In genomic region chr9:44487441-44487840, GRCm38 (mm10) we compare ENCODE assay signal across 9 mouse cellular contexts. TPM values are rescaled to one million over a fixed set of nuclear protein-coding genes. Genes with fewer than 3 reads are reported as not detected.
DNase-seq lines count a peak whose midpoint lies in the region; ATAC-seq lines count a peak whose summit lies in the region.
"Had no signal": no experiment of that assay in that cellular context is flagged by ENCODE, and none has a peak within 500 bp of the region (broad histone marks: within the 10 kb centered on the region; RNA-seq: fewer than 3 reads in every experiment).

No protein-coding gene starts in this region.

- ATAC-seq in forebrain, embryonic 15.5 days (replicated peaks), result no peak
- ATAC-seq in hindbrain, embryonic 11.5 days (ENCODE audit: low FRiP score), result no peak
- no peak for ATAC-seq in limb, embryonic 13.5 days (ENCODE audit: low FRiP score, low read depth)
- no peak for ATAC-seq in midbrain, embryonic 13.5 days

- WGBS in forebrain, embryonic 15.5 days, result 7% methylated on average over 7 of the region's 7 CpGs
- 8% methylated on average over 7 of the region's 7 CpGs for WGBS in hindbrain, embryonic 11.5 days
- 3% methylated on average over 7 of the region's 7 CpGs for WGBS in limb, embryonic 13.5 days
- WGBS in midbrain, embryonic 13.5 days, result 6% methylated on average over 7 of the region's 7 CpGs

- H3K4me3 ChIP-seq in forebrain, embryonic 15.5 days, result peak overlapping the region; percentile 97
- no peak overlapping the region for H3K4me3 ChIP-seq in hindbrain, embryonic 11.5 days (ENCODE audit: low read depth, low read length)
- H3K4me3 ChIP-seq in limb, embryonic 13.5 days, result peak overlapping the region; percentile 98
- peak overlapping the region; percentile 98 for H3K4me3 ChIP-seq in midbrain, embryonic 13.5 days (replicated peaks)

- peak overlapping the region; percentile 83 for H3K27ac ChIP-seq in forebrain, embryonic 15.5 days (replicated peaks)
- peak overlapping the region; percentile 36; the same call in 1 of the 2 replicates for H3K27ac ChIP-seq in hindbrain, embryonic 11.5 days (ENCODE audit: low read depth, low read length)
- peak overlapping the region; percentile 86 for H3K27ac ChIP-seq in limb, embryonic 13.5 days
- peak overlapping the region; percentile 72 for H3K27ac ChIP-seq in midbrain, embryonic 13.5 days
- H3K27ac ChIP-seq: macrophage had no signal

- H3K9me3 ChIP-seq in forebrain, embryonic 15.5 days, result no peaks in the 10 kb centered on the region
- no peaks in the 10 kb centered on the region for H3K9me3 ChIP-seq in hindbrain, embryonic 11.5 days (ENCODE audit: control insufficient read depth, low read length)
- H3K9me3 ChIP-seq in limb, embryonic 13.5 days, result no peaks in the 10 kb centered on the region
- no peaks in the 10 kb centered on the region for H3K9me3 ChIP-seq in midbrain, embryonic 13.5 days

- H3K4me2 ChIP-seq in forebrain, embryonic 15.5 days (replicated peaks), result peak overlapping the region; percentile 87
- H3K4me2 ChIP-seq in hindbrain, embryonic 11.5 days (replicated peaks; ENCODE audit: low read depth, low read length), result peak overlapping the region; percentile 23; the same call in 1 of the 2 replicates
- H3K4me2 ChIP-seq in limb, embryonic 13.5 days (replicated peaks), result peak overlapping the region; percentile 97
- peak overlapping the region; percentile 99 for H3K4me2 ChIP-seq in midbrain, embryonic 13.5 days (replicated peaks)

- peak; percentile 61 to 83 for DNase-seq in urinary bladder, adult 18-20 months (ENCODE audit: low spot score in 2 of 2)
- no peak for DNase-seq in urinary bladder, postnatal 10 days (ENCODE audit: low spot score)
- no peak for DNase-seq in hindbrain, embryonic 11.5 days (ENCODE audit: low spot score)
- no peak for DNase-seq in B cell, adult 2 months
- DNase-seq in retina, embryonic 14.5 days (ENCODE audit: low spot score), result no peak

- no peaks in the 10 kb centered on the region for H3K36me3 ChIP-seq in forebrain, embryonic 15.5 days
- no peaks in the 10 kb centered on the region for H3K36me3 ChIP-seq in hindbrain, embryonic 11.5 days (ENCODE audit: control insufficient read depth, insufficient read depth, low read length)
- H3K36me3 ChIP-seq in limb, embryonic 13.5 days, result peaks cover 10% of the 10 kb centered on the region
- peaks cover 4% of the 10 kb centered on the region; the same call in 1 of the 2 replicates for H3K36me3 ChIP-seq in midbrain, embryonic 13.5 days

- H3K9ac ChIP-seq in forebrain, embryonic 15.5 days (replicated peaks), result peak overlapping the region; percentile 99; the same call in 1 of the 2 replicates
- peak overlapping the region; percentile 19; the same call in 1 of the 2 replicates for H3K9ac ChIP-seq in hindbrain, embryonic 11.5 days (ENCODE audit: low read depth, low read length)
- peak overlapping the region; percentile 99 for H3K9ac ChIP-seq in limb, embryonic 13.5 days
- peak overlapping the region; percentile 98 for H3K9ac ChIP-seq in midbrain, embryonic 13.5 days (replicated peaks)

- peaks cover 80% of the 10 kb centered on the region for H3K4me1 ChIP-seq in forebrain, embryonic 15.5 days
- peaks cover 59% of the 10 kb centered on the region for H3K4me1 ChIP-seq in hindbrain, embryonic 11.5 days (replicated peaks; ENCODE audit: control insufficient read depth, insufficient read depth, low read length)
- peaks cover 88% of the 10 kb centered on the region for H3K4me1 ChIP-seq in limb, embryonic 13.5 days
- peaks cover 88% of the 10 kb centered on the region for H3K4me1 ChIP-seq in midbrain, embryonic 13.5 days (replicated peaks)

- H3K27me3 ChIP-seq in forebrain, embryonic 15.5 days, result no peaks in the 10 kb centered on the region
- H3K27me3 ChIP-seq in hindbrain, embryonic 11.5 days (ENCODE audit: control insufficient read depth, insufficient read depth, low read length), result no peaks in the 10 kb centered on the region
- H3K27me3 ChIP-seq in limb, embryonic 13.5 days, result no peaks in the 10 kb centered on the region
- no peaks in the 10 kb centered on the region for H3K27me3 ChIP-seq in midbrain, embryonic 13.5 days

RNA-seq across cellular contexts. Expression of gene Bcl9l, which starts 4.8 kb away (rescaled TPM):
- 13.6 and 14.4 TPM in 2 replicates for polyA plus RNA-seq in forebrain, embryonic 15.5 days (2015; fragmentation: Nextera tagmentation; extraction: Ambion mirVana)
- 8.6 and 10.1 TPM in 2 replicates for polyA plus RNA-seq in hindbrain, embryonic 11.5 days (2014; fragmentation: Nextera tagmentation; extraction: Ambion mirVana)
- polyA plus RNA-seq in limb, embryonic 13.5 days (2015; fragmentation: Nextera tagmentation; extraction: Ambion mirVana), result 14.5 and 15.0 TPM in 2 replicates
- 8.0 and 9.2 TPM in 2 replicates for polyA plus RNA-seq in midbrain, embryonic 13.5 days (2015; fragmentation: Nextera tagmentation; extraction: Ambion mirVana)

RNA-seq across cellular contexts. Expression of gene Upk2, which starts 32.7 kb away (rescaled TPM):
- not detected in 2 replicates for polyA plus RNA-seq in forebrain, embryonic 15.5 days (2015; fragmentation: Nextera tagmentation; extraction: Ambion mirVana)
- 0.83 TPM in 1 of 2 replicates, not detected in the other for polyA plus RNA-seq in hindbrain, embryonic 11.5 days (2014; fragmentation: Nextera tagmentation; extraction: Ambion mirVana)
- 0.31 and 0.36 TPM in 2 replicates for polyA plus RNA-seq in limb, embryonic 13.5 days (2015; fragmentation: Nextera tagmentation; extraction: Ambion mirVana)
- not detected in 2 replicates for polyA plus RNA-seq in midbrain, embryonic 13.5 days (2015; fragmentation: Nextera tagmentation; extraction: Ambion mirVana)
- polyA plus RNA-seq: macrophage had no signal

RNA-seq across cellular contexts. Expression of gene Foxr1, which starts 46.5 kb away (rescaled TPM):
- not detected in 2 replicates for polyA plus RNA-seq in forebrain, embryonic 15.5 days (2015; fragmentation: Nextera tagmentation; extraction: Ambion mirVana)
- polyA plus RNA-seq in hindbrain, embryonic 11.5 days (2014; fragmentation: Nextera tagmentation; extraction: Ambion mirVana), result not detected in 2 replicates
- polyA plus RNA-seq in limb, embryonic 13.5 days (2015; fragmentation: Nextera tagmentation; extraction: Ambion mirVana), result not detected in 2 replicates
- polyA plus RNA-seq in midbrain, embryonic 13.5 days (2015; fragmentation: Nextera tagmentation; extraction: Ambion mirVana), result not detected in 2 replicates
- polyA plus RNA-seq: macrophage had no signal

Comparison
In these comparisons a context has a peak if more than half of its experiments do, and no peak if none do; other contexts are left out.
1. DNase-seq: peak in urinary bladder, adult 18-20 months (2 of 2); none in urinary bladder, postnatal 10 days (single experiment), hindbrain, embryonic 11.5 days (single experiment), B cell, adult 2 months (0 of 2) and retina, embryonic 14.5 days (single experiment).
2. H3K27ac ChIP-seq: peak in every context shown above with its lines; median percentile 86 in limb, embryonic 13.5 days; 83 in forebrain, embryonic 15.5 days; 72 in midbrain, embryonic 13.5 days; 36 in hindbrain, embryonic 11.5 days.
3. H3K4me2 ChIP-seq: peak in every context shown above with its lines; median percentile 99 in midbrain, embryonic 13.5 days; 97 in limb, embryonic 13.5 days; 87 in forebrain, embryonic 15.5 days; 23 in hindbrain, embryonic 11.5 days.
4. H3K9ac ChIP-seq: peak in every context shown above with its lines; median percentile 99 in forebrain, embryonic 15.5 days; 99 in limb, embryonic 13.5 days; 98 in midbrain, embryonic 13.5 days; 19 in hindbrain, embryonic 11.5 days.